Mouse (Mus musculus) CH12.LX (cell line): ENCODE results near the gene Maml2. TPM values are rescaled to one million over a fixed set of nuclear protein-coding genes. Genes with fewer than 3 reads are reported as not detected.

Experiments
- DNase-seq: peaks from one replicate; pipeline ENCODE4 v3.0.0-alpha.2; 2013; ENCODE audit errors: extremely low read depth
- H3K27ac ChIP-seq: 2 replicates; pipeline ENCODE4 v1.5.1; 2012; ENCODE audit warnings: low read depth, mild to moderate bottlenecking, control low read depth, moderate library complexity; ENCODE audit not compliant: insufficient read depth
- H3K27me3 ChIP-seq: replicated peaks from 2 replicates; pipeline ENCODE3; 2012; ENCODE audit warnings: inconsistent platforms
- H3K36me3 ChIP-seq, 2 experiments: replicated peaks in 1 of 2; 2 replicates each; pipeline versions ENCODE3 to v1.6.1; 2012; ENCODE audit warnings: inconsistent platforms in 1 of 2, low read length in 1 of 2, mild to moderate bottlenecking in 1 of 2, mixed read lengths in 1 of 2, moderate library complexity in 1 of 2; ENCODE audit not compliant: control insufficient read depth in 1 of 2, insufficient read depth in 1 of 2
- H3K4me1 ChIP-seq, 2 experiments: 2 replicates each; pipeline ENCODE4 v1.6.1; 2012; ENCODE audit warnings: inconsistent platforms in 1 of 2, moderate library complexity in 1 of 2; ENCODE audit not compliant: insufficient read depth in 2 of 2, control insufficient read depth in 1 of 2
- H3K4me2 ChIP-seq: 2 replicates; pipeline ENCODE4 v1.6.1; 2012; ENCODE audit warnings: low read depth, mild to moderate bottlenecking, control low read depth; ENCODE audit not compliant: poor library complexity, insufficient read depth, severe bottlenecking
- H3K4me3 ChIP-seq, 3 experiments: fragments of 150-350 bp in 1 of 3; sonication (generic) in 1 of 3; replicated peaks in 1 of 3; 2 replicates each; pipeline versions ENCODE3 to v1.5.1; 2011 to 2012; ENCODE audit warnings: low read depth in 2 of 3, low read length in 2 of 3, mild to moderate bottlenecking in 2 of 3, moderate library complexity in 2 of 3, control low read depth in 1 of 3, improper control_type of control experiment in 1 of 3, inconsistent platforms in 1 of 3, mixed read lengths in 1 of 3; ENCODE audit not compliant: poor library complexity in 1 of 3
- H3K79me2 ChIP-seq: replicated peaks from 2 replicates; pipeline ENCODE4 v1.6.1; 2012; ENCODE audit warnings: mild to moderate bottlenecking, moderate library complexity; ENCODE audit not compliant: control insufficient read depth, poor library complexity, insufficient read depth, severe bottlenecking; ENCODE audit errors: extremely low read depth
- H3K9ac ChIP-seq: 2 replicates; pipeline ENCODE4 v1.6.1; 2012; ENCODE audit warnings: low read depth, mild to moderate bottlenecking, control low read depth, moderate library complexity; ENCODE audit not compliant: insufficient read depth
- H3K9me3 ChIP-seq: replicated peaks from 2 replicates; pipeline ENCODE3; 2012; ENCODE audit warnings: low read length, inconsistent platforms, mixed read lengths
- CHD1 ChIP-seq: IDR thresholded peaks from 2 replicates; pipeline ENCODE4 v1.6.1; 2012; ENCODE audit warnings: low read depth, low read length, improper control_type of control experiment, inconsistent platforms
- CTCF ChIP-seq, 2 experiments: IDR thresholded peaks in 1 of 2; conservative IDR thresholded peaks in 1 of 2; 2 replicates each; pipeline ENCODE4 v1.5.1; 2011 to 2012; ENCODE audit warnings: low read depth in 2 of 2, low read length in 2 of 2, improper control_type of control experiment in 1 of 2, inconsistent platforms in 1 of 2, mild to moderate bottlenecking in 1 of 2, moderate library complexity in 1 of 2
- ELF1 ChIP-seq: IDR thresholded peaks from 2 replicates; pipeline ENCODE4 v1.6.1; 2014; ENCODE audit warnings: low read depth, mild to moderate bottlenecking, inconsistent platforms, low read length, improper control_type of control experiment
- EP300 ChIP-seq: IDR thresholded peaks from 2 replicates; pipeline ENCODE4 v1.6.1; 2011; ENCODE audit warnings: low read length, improper control_type of control experiment
- ETS1 ChIP-seq: conservative IDR thresholded peaks from 2 replicates; pipeline ENCODE4 v1.6.1; 2012; ENCODE audit warnings: low read depth, mild to moderate bottlenecking, inconsistent platforms, low read length, improper control_type of control experiment, moderate library complexity
- GABPA ChIP-seq: IDR thresholded peaks from 2 replicates; pipeline ENCODE4 v1.6.1; 2012; ENCODE audit warnings: low read depth, low read length, improper control_type of control experiment, inconsistent platforms; ENCODE audit not compliant: insufficient replicate concordance
- JUND ChIP-seq: conservative IDR thresholded peaks from 2 replicates; pipeline ENCODE4 v1.6.1; 2011; ENCODE audit warnings: low read depth, low read length, improper control_type of control experiment
- MAFK ChIP-seq: IDR thresholded peaks from 2 replicates; pipeline ENCODE4 v1.6.1; 2011; ENCODE audit warnings: low read length, improper control_type of control experiment; ENCODE audit not compliant: insufficient replicate concordance
- MAX ChIP-seq: IDR thresholded peaks from 2 replicates; pipeline ENCODE4 v1.6.1; 2011; ENCODE audit warnings: low read length, improper control_type of control experiment
- MAZ ChIP-seq: IDR thresholded peaks from 2 replicates; pipeline ENCODE4 v1.6.1; 2012; ENCODE audit warnings: low read depth, mild to moderate bottlenecking, inconsistent platforms, low read length, improper control_type of control experiment, moderate library complexity
- MEF2A ChIP-seq: IDR thresholded peaks from 2 replicates; pipeline ENCODE4 v1.6.1; 2014; ENCODE audit warnings: low read depth, mild to moderate bottlenecking, inconsistent platforms, low read length, improper control_type of control experiment, borderline replicate concordance
- MXI1 ChIP-seq: IDR thresholded peaks from 2 replicates; pipeline ENCODE4 v1.6.1; 2011; ENCODE audit warnings: mild to moderate bottlenecking, low read depth, low read length, improper control_type of control experiment
- POLR2A ChIP-seq: IDR thresholded peaks from 2 replicates; pipeline ENCODE4 v1.6.1; 2011; ENCODE audit warnings: low read depth, mild to moderate bottlenecking, improper control_type of control experiment, low read length
- TBP ChIP-seq: conservative IDR thresholded peaks from 2 replicates; pipeline ENCODE4 v1.6.1; 2011; ENCODE audit warnings: low read depth, low read length, improper control_type of control experiment
- TCF12 ChIP-seq: IDR thresholded peaks from 2 replicates; pipeline ENCODE4 v1.6.1; 2014; ENCODE audit warnings: low read depth, mild to moderate bottlenecking, inconsistent platforms, low read length, improper control_type of control experiment
- USF1 ChIP-seq: IDR thresholded peaks from 2 replicates; pipeline ENCODE4 v1.6.1; 2014; ENCODE audit warnings: low read depth, mild to moderate bottlenecking, inconsistent platforms, low read length, improper control_type of control experiment
- USF2 ChIP-seq: conservative IDR thresholded peaks from 2 replicates; pipeline ENCODE4 v1.6.1; 2011; ENCODE audit warnings: low read depth, low read length, improper control_type of control experiment
- ZC3H11A ChIP-seq: IDR thresholded peaks from 2 replicates; pipeline ENCODE4 v1.6.1; 2012; ENCODE audit warnings: low read depth, mild to moderate bottlenecking, inconsistent platforms, low read length, improper control_type of control experiment
- ZMIZ1 ChIP-seq: IDR thresholded peaks from 2 replicates; pipeline ENCODE4 v1.6.1; 2012; ENCODE audit warnings: low read depth, mild to moderate bottlenecking, inconsistent platforms, low read length, improper control_type of control experiment
- ZNF384 ChIP-seq: IDR thresholded peaks from 2 replicates; pipeline ENCODE4 v1.6.1; 2012; ENCODE audit warnings: low read depth, low read length, improper control_type of control experiment, inconsistent platforms
- dilution Hi-C: fragments of 300-500 bp; cut with MboI; formaldehyde crosslinking; loops from 2 replicates; pipeline ENCODE4 v1.14.3; 2020; ENCODE audit warnings: low sequenced_read_pairs; ENCODE audit not compliant: extremely low pct_unique_long_range_greater_than_20kb, extremely low pct_ligation_motif_present
- in situ Hi-C: fragments of 300-500 bp; cut with MboI; formaldehyde crosslinking; loops from 3 replicates; pipeline ENCODE4 v1.14.3; 2019; ENCODE audit warnings: low sequenced_read_pairs, low pct_ligation_motif_present, low pct_unique_long_range_greater_than_20kb, mixed read lengths
- polyA plus RNA-seq: library from polyadenylated mRNA; unstranded; fragments of >175 nt; gene quantifications from 2 replicates; pipeline ENCODE4 v1.2.1, GENCODE M21; 2012; ENCODE audit warnings: low read depth; ENCODE audit not compliant: insufficient read length
- total RNA-seq, 2 experiments: library from RNA; depleted of rRNA; stranded (reverse); fragments of 300-350 nt in 1 of 2; fragments of >200 nt in 1 of 2; gene quantifications; 2 replicates each; pipeline ENCODE4 v1.2.3; 2012 to 2014

Gene Maml2
- total and polyA plus RNA-seq, 3 experiments = 5.9 to 9.1 (median 5.9) TPM

- no peak overlapping the region for H3K9ac ChIP-seq
- no peaks in the 10 kb centered on the region for H3K27me3 ChIP-seq
- TF ChIP-seq ZNF384 (no peak), ZC3H11A (no peak), CTCF (conservative IDR thresholded peaks at IDR 0.05 in 1 of 2, IDR thresholded peaks at IDR 0.05 in 1 of 2; ENCODE audit: low read depth in 2 of 2, low read length in 2 of 2) (no peak), ETS1 (no peak), MAFK (no peak), GABPA (no peak), ELF1 (no peak), TCF12 (no peak), USF1 (no peak), JUND (no peak), MXI1 (no peak), MAX (no peak), POLR2A (no peak)
- peaks cover 10 to 22% of the 10 kb centered on the region in 2 experiments for H3K4me1 ChIP-seq
- H3K79me2 ChIP-seq = no peaks in the 10 kb centered on the region
- dilution Hi-C loops = no loop called here
- H3K9me3 ChIP-seq = no peaks in the 10 kb centered on the region
- in situ Hi-C loops = no loop called here
- peaks cover 3 to 12% of the 10 kb centered on the region in 2 experiments for H3K36me3 ChIP-seq
- no peak overlapping the region for H3K4me2 ChIP-seq
- no peak for DNase-seq
- H3K27ac ChIP-seq = no peak overlapping the region
- no peak overlapping the region for H3K4me3 ChIP-seq
Observed at GRCm38 (mm10) chr9:13667955-13668354, 370.2 kb downstream of the Maml2 start.

GRCm38 (mm10) chr9:13668742-13669141, 371.0 kb downstream of the Maml2 start:
- H3K36me3 ChIP-seq = peaks cover 3 to 12% of the 10 kb centered on the region in 2 experiments
- H3K4me2 ChIP-seq = no peak overlapping the region
- no peak for DNase-seq
- no peak overlapping the region for H3K27ac ChIP-seq
- no peaks in the 10 kb centered on the region for H3K27me3 ChIP-seq
- TF ChIP-seq EP300 (no peak), MEF2A (no peak), CTCF (conservative IDR thresholded peaks at IDR 0.05 in 1 of 2, IDR thresholded peaks at IDR 0.05 in 1 of 2; ENCODE audit: low read depth in 2 of 2, low read length in 2 of 2) (no peak), MAFK (no peak), MAZ (no peak), MAX (no peak), USF2 (no peak), ZMIZ1 (no peak), CHD1 (no peak), TBP (no peak)
- H3K79me2 ChIP-seq = no peaks in the 10 kb centered on the region
- no peak overlapping the region for H3K9ac ChIP-seq
- H3K4me3 ChIP-seq = no peak overlapping the region
- peaks cover 10 to 21% of the 10 kb centered on the region in 2 experiments for H3K4me1 ChIP-seq
- dilution Hi-C loops = no loop called here
- no peaks in the 10 kb centered on the region for H3K9me3 ChIP-seq
- in situ Hi-C loops = no loop called here
